Mouse (Mus musculus): ENCODE results near the gene Mansc4. TPM values are rescaled to one million over a fixed set of nuclear protein-coding genes. Genes with fewer than 3 reads are reported as not detected.

Gene Mansc4
- polyA plus RNA-seq, 1 experiment from 2014 or later = 0.40 TPM

DNA sequence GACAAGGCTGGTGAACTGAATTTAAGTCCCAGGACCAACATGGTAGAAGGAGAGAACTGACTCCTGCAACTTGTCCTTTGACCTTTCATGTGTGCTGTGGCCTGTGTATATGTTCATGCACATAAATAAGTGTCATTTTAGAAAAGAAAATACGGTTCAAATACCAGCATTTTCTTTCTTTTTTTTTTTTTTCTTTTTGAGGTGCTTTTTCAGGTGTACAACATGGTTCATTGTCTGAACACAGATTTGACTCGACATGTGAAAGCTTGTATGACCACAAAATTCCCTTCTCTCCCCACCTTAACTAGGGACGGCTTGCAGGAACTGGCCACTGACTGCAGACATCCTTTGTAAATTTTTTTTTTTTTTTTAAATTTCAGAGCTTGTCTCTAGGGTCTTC lies 10.1 kb upstream of the Mansc4 start:
- H3K4me2 ChIP-seq = no peak overlapping the region
- H3K36me3 ChIP-seq = 0 out of 2 replicates have a peak, but pooled peaks cover 12% of the 10 kb centered on the region
- 84% methylated on average over 3 of the region's 3 CpGs for WGBS
- ATAC-seq (ENCODE audit: low read depth) = no peak
- H3K4me1 ChIP-seq (replicated peaks) = peaks cover 60% of the 10 kb centered on the region
- no peak overlapping the region for H3K27ac ChIP-seq (replicated peaks)
- no peaks in the 10 kb centered on the region for H3K27me3 ChIP-seq
- no peak overlapping the region for H3K4me3 ChIP-seq
- no peak overlapping the region; the same call in 1 of the 2 replicates for H3K9ac ChIP-seq
- no peaks in the 10 kb centered on the region for H3K9me3 ChIP-seq

DNA sequence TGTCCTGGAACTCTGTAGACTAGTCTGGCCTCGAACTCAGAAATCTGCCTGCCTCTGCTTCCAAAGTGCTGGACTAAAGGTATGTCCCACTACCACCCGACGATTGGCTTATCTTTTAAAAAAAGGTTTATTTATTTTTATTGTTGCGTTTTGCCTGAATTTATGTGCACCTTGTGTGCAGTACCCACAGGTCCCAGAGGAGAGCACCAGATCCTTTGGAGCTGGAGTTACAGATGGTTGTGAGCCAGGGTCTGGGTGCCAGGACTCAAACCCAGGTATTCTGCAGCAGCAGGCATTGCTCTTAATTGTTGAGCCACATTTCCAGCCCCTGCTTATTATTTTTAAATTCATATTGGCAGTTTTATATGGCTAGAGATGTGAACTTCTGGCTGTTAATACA lies 9.3 kb upstream of the Mansc4 start:
- WGBS = 90% methylated on average over 4 of the region's 4 CpGs

DNA sequence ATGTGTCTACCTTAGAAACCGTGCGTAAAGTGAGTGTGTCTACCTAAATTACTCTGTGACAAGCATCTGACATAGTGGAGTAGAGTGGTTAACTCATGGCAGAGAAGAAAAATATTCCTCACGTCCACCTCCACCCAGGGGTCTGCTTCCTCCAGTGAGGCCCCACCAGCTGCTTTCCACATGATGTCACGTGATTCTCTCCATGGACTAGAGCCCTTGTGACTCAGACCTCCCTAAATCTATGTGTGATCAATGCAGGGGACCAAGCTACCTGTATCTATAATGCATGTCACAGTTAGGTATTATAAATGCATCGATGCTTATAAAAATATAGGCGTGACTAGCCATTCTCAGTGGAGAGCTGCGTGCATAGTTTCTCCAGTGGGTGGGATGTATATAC lies 7.9 kb upstream of the Mansc4 start:
- H3K4me2 ChIP-seq = no peak overlapping the region
- 79% methylated on average over 7 of the region's 7 CpGs for WGBS
- H3K4me1 ChIP-seq (replicated peaks) = peaks cover 63% of the 10 kb centered on the region
- no peak overlapping the region for H3K4me3 ChIP-seq
- H3K36me3 ChIP-seq = 0 out of 2 replicates have a peak, but pooled peaks cover 9% of the 10 kb centered on the region
- H3K27ac ChIP-seq (replicated peaks) = no peak overlapping the region
- H3K27me3 ChIP-seq = peaks cover 2% of the 10 kb centered on the region; the same call in 1 of the 2 replicates
- no peaks in the 10 kb centered on the region for H3K9me3 ChIP-seq
- no peak for ATAC-seq (ENCODE audit: low read depth)
- H3K9ac ChIP-seq = no peak overlapping the region

More for the DNA sequence above, 9.3 kb upstream of the Mansc4 start:
- no peak overlapping the region for H3K27ac ChIP-seq (replicated peaks)
- H3K4me2 ChIP-seq = no peak overlapping the region
- H3K9me3 ChIP-seq = no peaks in the 10 kb centered on the region
- no peak overlapping the region for H3K4me3 ChIP-seq
- 0 out of 2 replicates have a peak, but pooled peaks cover 9% of the 10 kb centered on the region for H3K36me3 ChIP-seq
- no peaks in the 10 kb centered on the region for H3K27me3 ChIP-seq
- peaks cover 59% of the 10 kb centered on the region for H3K4me1 ChIP-seq (replicated peaks)
- ATAC-seq (ENCODE audit: low read depth) = no peak
- H3K9ac ChIP-seq = no peak overlapping the region

DNA sequence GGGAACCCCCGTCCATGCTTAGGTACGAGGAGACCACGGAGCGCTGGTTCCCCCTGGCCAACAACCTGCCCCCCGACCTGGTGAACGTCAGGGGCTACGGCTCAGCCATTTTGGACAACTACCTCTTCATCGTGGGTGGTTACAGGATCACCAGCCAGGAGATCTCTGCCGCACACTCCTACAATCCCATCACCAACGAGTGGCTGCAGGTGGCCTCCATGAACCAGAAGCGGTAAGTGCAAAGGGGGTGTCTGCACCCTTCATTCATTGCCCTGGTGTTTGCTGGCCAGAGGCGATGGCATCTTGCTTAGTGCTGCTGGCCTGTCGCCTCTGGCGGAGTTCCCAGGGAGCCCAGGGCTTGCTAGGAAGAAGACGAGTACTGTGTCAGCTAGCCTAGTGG lies 5.3 kb upstream of the Mansc4 start:
- ATAC-seq (ENCODE audit: low read depth) = no peak; the same call in none of the 2 replicates
- WGBS = 2% methylated on average over 15 of the region's 15 CpGs
- Histone ChIP-seq H3K4me2 (peak overlapping the region; percentile 97), H3K9ac (peak overlapping the region; percentile 93), H3K4me3 (peak overlapping the region; percentile 87), H3K27me3 (peaks cover 9% of the 10 kb centered on the region), H3K4me1 (replicated peaks) (peaks cover 48% of the 10 kb centered on the region), H3K27ac (replicated peaks) (peak overlapping the region; percentile 92), H3K9me3 (no peaks in the 10 kb centered on the region), H3K36me3 (0 out of 2 replicates have a peak, but pooled peaks cover 9% of the 10 kb centered on the region)

DNA sequence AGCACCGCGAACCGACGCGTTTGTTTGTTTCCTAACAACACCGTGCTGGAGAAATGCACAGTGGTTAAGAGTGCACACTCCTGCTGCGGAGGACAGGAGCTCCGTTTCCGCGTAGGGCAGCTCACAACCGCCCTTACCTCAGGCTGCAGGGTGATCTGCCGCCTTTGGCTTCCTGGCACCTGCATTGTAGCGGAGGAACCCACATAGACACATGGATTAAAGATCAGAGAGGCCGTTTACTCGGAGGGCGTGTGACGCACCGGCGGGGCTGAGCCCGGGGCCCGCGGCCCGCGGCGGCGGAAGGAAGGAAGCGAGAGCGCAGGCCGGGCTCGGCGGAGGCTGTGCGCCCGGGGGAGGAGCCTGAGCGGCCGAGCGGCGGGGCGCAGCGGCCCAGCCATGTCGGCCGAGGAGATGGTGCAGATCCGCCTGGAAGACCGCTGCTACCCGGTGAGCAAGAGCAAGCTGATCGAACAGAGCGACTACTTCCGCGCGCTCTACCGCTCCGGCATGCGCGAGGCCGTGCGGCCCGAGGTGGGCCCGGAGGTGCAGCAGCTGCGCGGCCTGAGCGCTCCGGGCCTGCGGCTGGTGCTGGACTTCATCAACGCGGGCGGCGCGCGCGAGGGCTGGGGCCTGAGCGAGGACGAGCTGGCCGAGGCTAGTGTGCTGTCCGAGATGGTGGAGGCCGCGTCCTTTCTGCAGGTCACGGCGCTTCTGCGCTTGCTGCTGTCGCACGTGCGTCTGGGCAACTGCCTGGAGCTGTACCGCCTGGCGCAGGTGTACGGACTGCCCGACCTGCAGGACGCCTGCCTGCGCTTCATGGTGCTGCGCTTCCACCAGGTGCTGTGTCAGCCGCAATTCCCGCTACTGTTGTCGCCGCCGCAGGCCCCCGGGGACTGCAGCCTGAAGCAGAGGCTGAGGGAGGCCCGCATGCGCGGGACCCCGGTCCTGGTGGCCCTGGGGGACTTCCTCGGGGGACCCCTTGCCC lies 4.6 kb upstream of the Mansc4 start, which contains the start of gene Klhl42:
TSS of gene Klhl42 (plus strand) at position 244 of the 985 bp plus-strand sequence.
- under 1% methylated on average over 98 of the region's 99 CpGs for WGBS
- peaks cover 54% of the 10 kb centered on the region for H3K4me1 ChIP-seq (replicated peaks)

DNA sequence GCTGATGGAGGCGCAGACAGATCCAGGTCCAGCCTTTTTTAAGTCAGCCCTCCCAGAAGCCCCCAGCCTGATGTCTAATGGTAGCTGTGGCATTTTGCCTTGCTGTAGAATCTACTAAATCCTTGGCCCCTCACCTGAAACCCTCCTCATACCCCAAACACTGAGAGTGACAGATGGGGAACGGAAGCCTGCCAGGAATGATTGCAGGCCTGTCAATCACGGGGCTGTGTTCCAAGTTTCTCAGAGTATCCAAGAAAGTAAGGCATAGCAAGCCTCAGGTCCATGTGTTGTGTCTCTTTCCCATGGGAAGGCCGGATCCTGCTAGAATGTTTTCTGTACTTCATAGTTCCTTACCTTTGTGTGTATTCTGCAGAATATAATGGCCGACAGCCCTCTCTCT lies 3.4 kb upstream of the Mansc4 start:
- Histone ChIP-seq H3K9ac (no peak overlapping the region), H3K36me3 (no peaks in the 10 kb centered on the region), H3K27ac (replicated peaks) (peak overlapping the region; percentile 92), H3K9me3 (no peaks in the 10 kb centered on the region), H3K4me3 (peak overlapping the region; percentile 87), H3K4me1 (replicated peaks) (peaks cover 49% of the 10 kb centered on the region), H3K27me3 (peaks cover 9% of the 10 kb centered on the region), H3K4me2 (peak overlapping the region; percentile 97)
- no peak for ATAC-seq (ENCODE audit: low read depth)
- WGBS = 72% methylated on average over 5 of the region's 5 CpGs

More for the DNA sequence above, 4.6 kb upstream of the Mansc4 start, which contains the start of gene Klhl42:
- Histone ChIP-seq H3K9ac (peak within 1 kb of the TSS; percentile 93), H3K27ac (replicated peaks) (peak within 1 kb of the TSS; percentile 92), H3K4me2 (peak within 1 kb of the TSS; percentile 97), H3K36me3 (0 out of 2 replicates have a peak, but pooled peaks cover 9% of the 10 kb centered on the region), H3K9me3 (no peaks in the 10 kb centered on the region), H3K4me3 (peak within 1 kb of the TSS; percentile 87), H3K27me3 (peaks cover 9% of the 10 kb centered on the region)
- peak; percentile 91 for ATAC-seq (ENCODE audit: low read depth)

DNA sequence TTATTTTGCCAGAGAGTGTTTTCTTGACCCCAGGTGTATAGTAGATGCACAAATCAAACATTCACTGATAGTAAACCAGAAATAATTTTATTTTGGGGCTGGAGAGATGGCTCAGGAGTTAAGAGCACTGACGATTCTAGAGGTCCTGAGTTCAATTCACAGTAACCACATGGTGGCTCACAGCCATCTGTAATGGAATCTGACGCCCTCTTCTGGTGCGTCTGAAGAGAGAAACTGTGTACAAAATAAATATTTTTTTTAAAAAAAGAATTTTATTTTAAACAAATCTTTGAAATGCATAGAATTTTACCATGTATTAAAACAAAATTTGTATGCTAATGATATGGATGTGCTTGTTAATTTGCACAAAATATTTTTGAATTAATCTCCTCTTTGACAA lies 1.7 kb upstream of the Mansc4 start:
- Histone ChIP-seq H3K36me3 (no peaks in the 10 kb centered on the region), H3K9ac (no peak overlapping the region), H3K4me3 (no peak overlapping the region), H3K27ac (replicated peaks) (no peak overlapping the region), H3K4me1 (replicated peaks) (peaks cover 36% of the 10 kb centered on the region), H3K9me3 (no peaks in the 10 kb centered on the region), H3K4me2 (no peak overlapping the region), H3K27me3 (peaks cover 9% of the 10 kb centered on the region)
- ATAC-seq (ENCODE audit: low read depth) = no peak
- WGBS = 80% methylated on average over 3 of the region's 3 CpGs

DNA sequence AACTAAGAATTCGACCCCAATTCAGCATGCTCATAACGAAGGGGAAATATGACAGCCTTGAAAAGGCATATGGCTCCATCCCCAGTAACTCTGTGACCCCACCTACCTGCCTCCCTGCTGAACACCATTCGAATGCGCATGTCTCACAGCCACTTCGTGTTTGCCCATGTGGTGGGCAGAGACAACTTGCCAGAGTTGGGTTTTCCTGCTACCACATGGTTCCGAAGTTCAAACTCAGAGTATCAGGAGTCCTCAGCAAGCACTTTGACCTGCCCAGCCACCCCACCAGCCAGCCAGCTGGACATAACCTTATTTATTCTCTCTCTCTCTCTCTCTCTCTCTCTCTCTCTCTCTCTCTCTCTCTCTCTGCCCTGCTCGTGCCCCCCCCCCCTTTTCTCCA lies 904 bp upstream of the Mansc4 start:
- no peak for ATAC-seq (ENCODE audit: low read depth)

DNA sequence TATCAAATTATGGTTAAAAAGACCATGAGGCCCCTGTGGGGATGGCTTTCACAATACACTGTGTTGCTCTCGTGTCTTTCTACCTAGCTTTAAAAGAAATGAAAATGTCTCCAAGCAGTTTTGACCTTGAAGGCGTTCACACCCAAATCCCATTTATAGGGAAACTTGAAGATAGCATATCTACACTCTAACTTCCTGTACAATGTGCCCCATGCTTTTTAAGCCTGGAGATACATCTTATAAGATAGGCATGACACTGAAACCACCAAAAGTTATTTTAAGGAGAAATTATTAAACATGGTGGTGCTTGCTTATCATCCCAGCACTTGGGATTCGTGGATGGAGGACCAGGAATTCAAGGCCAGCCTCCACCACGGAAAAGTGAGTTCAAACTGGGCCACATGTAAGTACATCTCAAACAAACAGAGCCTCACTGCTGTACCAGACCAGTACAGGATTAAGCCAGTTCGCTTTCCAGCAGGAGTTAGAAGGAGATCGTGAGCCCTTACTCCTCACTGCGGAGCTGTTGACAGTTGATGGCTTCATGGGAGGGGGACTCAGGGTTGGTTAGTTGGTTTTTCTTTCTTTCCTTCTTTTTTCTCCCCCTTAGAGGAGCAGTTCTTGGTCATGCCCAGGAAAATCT lies 1.3 kb downstream of the Mansc4 start:
- Histone ChIP-seq H3K9ac (no peak overlapping the region), H3K4me1 (replicated peaks) (peaks cover 16% of the 10 kb centered on the region), H3K36me3 (no peaks in the 10 kb centered on the region), H3K27me3 (peaks cover 9% of the 10 kb centered on the region), H3K4me2 (no peak overlapping the region), H3K4me3 (no peak overlapping the region), H3K9me3 (no peaks in the 10 kb centered on the region), H3K27ac (replicated peaks) (no peak overlapping the region)
- WGBS = 69% methylated on average over 7 of the region's 7 CpGs
- ATAC-seq (ENCODE audit: low read depth) = no peak

More for the DNA sequence above, 904 bp upstream of the Mansc4 start:
- WGBS = 46% methylated on average over 7 of the region's 7 CpGs
- Histone ChIP-seq H3K9me3 (no peaks in the 10 kb centered on the region), H3K9ac (no peak overlapping the region), H3K27me3 (peaks cover 9% of the 10 kb centered on the region), H3K4me3 (no peak overlapping the region), H3K27ac (replicated peaks) (no peak overlapping the region), H3K36me3 (no peaks in the 10 kb centered on the region), H3K4me2 (no peak overlapping the region), H3K4me1 (replicated peaks) (peaks cover 30% of the 10 kb centered on the region)

DNA sequence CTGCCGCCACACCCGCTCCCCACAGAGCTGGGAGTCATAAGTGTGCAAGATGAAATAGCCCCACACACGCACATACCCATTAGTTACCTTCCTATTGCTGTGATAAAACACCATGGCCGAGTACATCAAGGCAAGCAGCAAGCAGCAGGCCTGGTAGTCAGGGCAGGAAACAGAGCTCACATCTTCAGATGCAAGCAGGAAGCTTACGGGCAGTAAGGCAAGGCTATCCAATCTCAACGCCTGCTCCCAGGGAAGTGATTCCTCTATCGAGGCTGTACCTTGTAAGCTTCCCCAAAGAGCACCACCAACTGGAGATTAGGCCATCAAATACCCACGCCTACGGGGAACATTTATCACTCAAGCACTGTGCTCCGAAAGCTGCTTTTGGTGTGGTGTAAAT lies 6.9 kb downstream of the Mansc4 start:
- ATAC-seq (ENCODE audit: low read depth) = no peak
- H3K27me3 ChIP-seq = no peaks in the 10 kb centered on the region
- no peak overlapping the region for H3K4me2 ChIP-seq
- H3K27ac ChIP-seq (replicated peaks) = no peak overlapping the region
- H3K4me1 ChIP-seq (replicated peaks) = no peaks in the 10 kb centered on the region
- H3K9ac ChIP-seq = no peak overlapping the region
- WGBS = 91% methylated on average over 10 of the region's 10 CpGs
- no peaks in the 10 kb centered on the region for H3K9me3 ChIP-seq
- H3K36me3 ChIP-seq = peaks cover 3% of the 10 kb centered on the region; the same call in 1 of the 2 replicates
- no peak overlapping the region for H3K4me3 ChIP-seq

DNA sequence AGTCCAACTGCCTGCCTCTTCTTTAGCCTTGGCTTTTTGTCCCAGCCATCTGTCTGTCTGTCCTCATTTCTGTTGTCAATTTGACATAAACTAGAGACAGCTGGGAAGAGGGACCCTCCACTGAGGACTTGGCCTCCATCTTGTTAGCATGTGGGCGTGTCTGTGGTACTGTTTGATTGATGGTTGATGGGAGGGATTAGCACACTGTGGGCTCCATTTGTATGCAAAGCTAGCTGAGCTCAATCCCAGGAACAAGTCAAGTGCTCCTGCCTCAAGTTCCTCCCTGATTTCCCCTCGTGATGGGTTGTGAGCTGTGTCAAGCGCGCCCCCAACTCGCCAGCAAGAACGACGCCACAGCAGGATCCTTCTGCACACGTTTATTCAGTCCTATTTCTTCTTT lies 10.0 kb downstream of the Mansc4 start:
- H3K27me3 ChIP-seq = no peaks in the 10 kb centered on the region
- H3K27ac ChIP-seq (replicated peaks) = no peak overlapping the region
- H3K9ac ChIP-seq = no peak overlapping the region
- H3K4me2 ChIP-seq = no peak overlapping the region
- no peaks in the 10 kb centered on the region for H3K4me1 ChIP-seq (replicated peaks)
- H3K4me3 ChIP-seq = no peak overlapping the region
- WGBS = 72% methylated on average over 8 of the region's 8 CpGs
- no peak for ATAC-seq (ENCODE audit: low read depth)
- H3K9me3 ChIP-seq = no peaks in the 10 kb centered on the region
- peaks cover 22% of the 10 kb centered on the region for H3K36me3 ChIP-seq
